ENCODE assay signal across 23 mouse cellular contexts in the genomic region with DNA sequence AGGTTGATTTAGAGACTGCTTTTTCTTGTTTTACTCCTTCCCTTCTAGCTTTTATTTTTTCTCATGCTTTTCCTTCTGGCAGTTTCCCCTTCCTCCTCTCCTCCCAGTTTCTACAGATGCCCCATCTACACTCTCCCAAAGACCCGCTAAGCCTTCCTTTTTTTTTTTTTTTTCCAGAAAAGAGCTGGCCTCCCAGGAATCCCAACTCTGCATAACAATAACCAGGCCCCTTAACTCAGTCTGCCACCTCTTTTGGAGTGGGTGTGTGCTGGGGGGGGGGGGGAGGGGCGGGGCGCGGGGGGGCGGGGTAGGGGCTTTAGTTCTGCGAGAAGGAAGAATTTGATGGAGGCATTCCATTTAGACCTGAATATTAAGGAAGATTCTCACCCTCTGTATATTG. TPM values are rescaled to one million over a fixed set of nuclear protein-coding genes. Genes with fewer than 3 reads are reported as not detected.
DNase-seq lines count a peak whose midpoint lies in the region; ATAC-seq lines count a peak whose summit lies in the region.
"Had no signal": no experiment of that assay in that cellular context is flagged by ENCODE, and none has a peak within 500 bp of the region (broad histone marks: within the 10 kb centered on the region; RNA-seq: fewer than 3 reads in every experiment).

No protein-coding gene starts in this region.

- H3K27me3 ChIP-seq in hindbrain, embryonic 12.5 days = no peaks in the 10 kb centered on the region
- H3K27me3 ChIP-seq in hindbrain, embryonic 14.5 days (ENCODE audit: control insufficient read depth, insufficient read depth, low read length) = no peaks in the 10 kb centered on the region
- H3K27me3 ChIP-seq in neural tube, embryonic 11.5 days (ENCODE audit: control insufficient read depth, insufficient read depth, low read length) = no peaks in the 10 kb centered on the region
- H3K27me3 ChIP-seq: embryonic facial prominence, embryonic 15.5 days; forebrain, embryonic 15.5 days; intestine, embryonic 15.5 days had no signal

- no peak overlapping the region for H3K27ac ChIP-seq in hindbrain, embryonic 12.5 days
- no peak overlapping the region for H3K27ac ChIP-seq in hindbrain, embryonic 14.5 days
- H3K27ac ChIP-seq in neural tube, embryonic 11.5 days (ENCODE audit: low read depth, low read length) = no peak overlapping the region
- H3K27ac ChIP-seq: embryonic facial prominence, embryonic 15.5 days; forebrain, embryonic 10.5 days; forebrain, embryonic 15.5 days; heart, embryonic 10.5 days; intestine, embryonic 15.5 days had no signal

- WGBS in hindbrain, embryonic 12.5 days = 7% methylated on average over 5 of the region's 6 CpGs
- 4% methylated on average over 6 of the region's 6 CpGs for WGBS in hindbrain, embryonic 14.5 days
- WGBS in neural tube, embryonic 11.5 days = 4% methylated on average over 5 of the region's 6 CpGs

- H3K4me2 ChIP-seq in hindbrain, embryonic 12.5 days (replicated peaks) = no peak overlapping the region
- H3K4me2 ChIP-seq in hindbrain, embryonic 14.5 days (replicated peaks) = no peak overlapping the region
- no peak overlapping the region for H3K4me2 ChIP-seq in neural tube, embryonic 11.5 days (ENCODE audit: low read depth)
- H3K4me2 ChIP-seq: embryonic facial prominence, embryonic 15.5 days; forebrain, embryonic 15.5 days; intestine, embryonic 15.5 days had no signal

- no peaks in the 10 kb centered on the region for H3K9me3 ChIP-seq in hindbrain, embryonic 12.5 days (replicated peaks)
- no peaks in the 10 kb centered on the region for H3K9me3 ChIP-seq in hindbrain, embryonic 14.5 days (ENCODE audit: control insufficient read depth, low read length)
- H3K9me3 ChIP-seq in neural tube, embryonic 11.5 days (ENCODE audit: control insufficient read depth, low read length) = no peaks in the 10 kb centered on the region
- H3K9me3 ChIP-seq: embryonic facial prominence, embryonic 15.5 days; forebrain, embryonic 10.5 days; forebrain, embryonic 15.5 days; heart, embryonic 10.5 days; intestine, embryonic 15.5 days had no signal

- H3K4me1 ChIP-seq in hindbrain, embryonic 12.5 days = no peaks in the 10 kb centered on the region
- no peaks in the 10 kb centered on the region for H3K4me1 ChIP-seq in hindbrain, embryonic 14.5 days (replicated peaks; ENCODE audit: control insufficient read depth, insufficient read depth, low read length)
- no peaks in the 10 kb centered on the region for H3K4me1 ChIP-seq in neural tube, embryonic 11.5 days (ENCODE audit: control insufficient read depth, insufficient read depth, low read length)
- H3K4me1 ChIP-seq: embryonic facial prominence, embryonic 15.5 days; forebrain, embryonic 15.5 days; heart, embryonic 10.5 days; intestine, embryonic 15.5 days had no signal

- H3K4me3 ChIP-seq in hindbrain, embryonic 12.5 days = no peak overlapping the region
- no peak overlapping the region for H3K4me3 ChIP-seq in hindbrain, embryonic 14.5 days (replicated peaks; ENCODE audit: low read length)
- H3K4me3 ChIP-seq in neural tube, embryonic 11.5 days (ENCODE audit: low read depth, low read length) = no peak overlapping the region
- H3K4me3 ChIP-seq: embryonic facial prominence, embryonic 15.5 days; erythroblast, embryonic 14.5 days; forebrain, embryonic 10.5 days; forebrain, embryonic 15.5 days; heart, embryonic 10.5 days; intestine, embryonic 15.5 days had no signal

- H3K9ac ChIP-seq in hindbrain, embryonic 12.5 days = no peak overlapping the region
- no peak overlapping the region for H3K9ac ChIP-seq in hindbrain, embryonic 14.5 days
- H3K9ac ChIP-seq in neural tube, embryonic 11.5 days (ENCODE audit: low read length) = no peak overlapping the region
- H3K9ac ChIP-seq: embryonic facial prominence, embryonic 15.5 days; forebrain, embryonic 15.5 days; intestine, embryonic 15.5 days had no signal

- peak; percentile 1 for DNase-seq in embryo, embryonic 11 days
- DNase-seq in embryo, embryonic 9.5 days (ENCODE audit: extremely low spot score) = no peak
- no peak for DNase-seq in hindbrain, embryonic 14.5 days (ENCODE audit: low spot score)
- DNase-seq in neural tube, embryonic 11.5 days (ENCODE audit: low spot score) = no peak
- no peak for DNase-seq in neural tube, embryonic 10.5 days (ENCODE audit: extremely low spot score, low spot score)
- DNase-seq in retina, postnatal 1 day = no peak
- DNase-seq: adrenal gland, postnatal 10 days; cerebellum, adult 11 months; cerebellum, adult 8-10 months; cerebellum, postnatal 14 days; gastrocnemius, postnatal 10 days; heart, adult 18-20 months; heart, postnatal 10 days; heart, postnatal 4 days had no signal

- H3K36me3 ChIP-seq in hindbrain, embryonic 12.5 days = no peaks in the 10 kb centered on the region
- no peaks in the 10 kb centered on the region for H3K36me3 ChIP-seq in hindbrain, embryonic 14.5 days (replicated peaks; ENCODE audit: control insufficient read depth, insufficient read depth)
- H3K36me3 ChIP-seq in neural tube, embryonic 11.5 days (ENCODE audit: control insufficient read depth, insufficient read depth, low read length) = no peaks in the 10 kb centered on the region
- H3K36me3 ChIP-seq: embryonic facial prominence, embryonic 15.5 days; forebrain, embryonic 10.5 days; forebrain, embryonic 15.5 days; heart, embryonic 10.5 days; intestine, embryonic 15.5 days had no signal

- ATAC-seq in hindbrain, embryonic 12.5 days (ENCODE audit: low FRiP score) = 0 out of 2 replicates have a peak, but pooled peaks have one; percentile 46
- no peak for ATAC-seq in hindbrain, embryonic 14.5 days (ENCODE audit: low FRiP score)
- peak; percentile 38; the same call in 1 of the 2 replicates for ATAC-seq in neural tube, embryonic 11.5 days (ENCODE audit: insufficient read depth, low FRiP score, low TSS enrichment)
- ATAC-seq: forebrain, embryonic 15.5 days; intestine, embryonic 15.5 days had no signal

RNA-seq across cellular contexts. Expression of a gene that starts 38.4 kb away (rescaled TPM):
- not detected in 2 replicates for polyA plus RNA-seq in hindbrain, embryonic 12.5 days (2016; fragmentation: Nextera tagmentation; extraction: Ambion mirVana)
- polyA plus RNA-seq in hindbrain, embryonic 14.5 days (2014; fragmentation: Nextera tagmentation; extraction: Ambion mirVana) = not detected in 2 replicates
- polyA plus RNA-seq in neural tube, embryonic 11.5 days (2014; fragmentation: Nextera tagmentation; extraction: Ambion mirVana) = 0.12 TPM in 1 of 2 replicates, not detected in the other
- polyA plus RNA-seq: C2C12; embryonic facial prominence, embryonic 15.5 days; erythroblast, embryonic 14.5 days; forebrain, embryonic 10.5 days; forebrain, embryonic 15.5 days; heart, embryonic 10.5 days; heart, embryonic 14.5 days had no signal

RNA-seq across cellular contexts. Expression of a gene that starts 51.6 kb away (rescaled TPM):
- 8.5 and 9.0 TPM in 2 replicates for polyA plus RNA-seq in hindbrain, embryonic 12.5 days (2016; fragmentation: Nextera tagmentation; extraction: Ambion mirVana)
- polyA plus RNA-seq in hindbrain, embryonic 14.5 days (2014; fragmentation: Nextera tagmentation; extraction: Ambion mirVana) = 11.9 and 14.2 TPM in 2 replicates
- 1.2 and 1.7 TPM in 2 replicates for polyA plus RNA-seq in neural tube, embryonic 11.5 days (2014; fragmentation: Nextera tagmentation; extraction: Ambion mirVana)
- polyA plus RNA-seq: C2C12; erythroblast, embryonic 14.5 days had no signal
